Mouse (Mus musculus): ENCODE results near the gene Bnc2. TPM values are rescaled to one million over a fixed set of nuclear protein-coding genes. Genes with fewer than 3 reads are reported as not detected.

The Bnc2 gene
- polyA plus RNA-seq, 1 experiment from 2014 or later = 22.2 TPM

- H3K27me3 ChIP-seq (replicated peaks; ENCODE audit: low read depth, poor library complexity, severe bottlenecking) = no peaks in the 10 kb centered on the region
- no peaks in the 10 kb centered on the region for H3K36me3 ChIP-seq (replicated peaks)
- no peaks in the 10 kb centered on the region for H3K9me3 ChIP-seq
- H3K4me3 ChIP-seq = no peak overlapping the region
- WGBS = 95% methylated on average over 9 of the region's 9 CpGs
- H3K4me1 ChIP-seq = peaks cover 19% of the 10 kb centered on the region
- DNase-seq (ENCODE audit: low spot score) = no peak
- no peak overlapping the region for H3K27ac ChIP-seq (replicated peaks)
These were observed 241.8 kb downstream of the Bnc2 start for GRCm38 (mm10) chr4:84433324-84433723.

- peaks cover 19% of the 10 kb centered on the region for H3K4me1 ChIP-seq
- H3K36me3 ChIP-seq (replicated peaks) = no peaks in the 10 kb centered on the region
- H3K4me3 ChIP-seq = no peak overlapping the region
- H3K27ac ChIP-seq (replicated peaks) = no peak overlapping the region
- WGBS = 54% methylated on average over 6 of the region's 6 CpGs
- H3K9me3 ChIP-seq = no peaks in the 10 kb centered on the region
- no peaks in the 10 kb centered on the region for H3K27me3 ChIP-seq (replicated peaks; ENCODE audit: low read depth, poor library complexity, severe bottlenecking)
- DNase-seq (ENCODE audit: low spot score) = no peak
These were observed 243.2 kb downstream of the Bnc2 start for GRCm38 (mm10) chr4:84431677-84432515.

- DNase-seq (ENCODE audit: low spot score) = no peak
- H3K4me3 ChIP-seq = no peak overlapping the region
- H3K36me3 ChIP-seq (replicated peaks) = no peaks in the 10 kb centered on the region
- H3K27me3 ChIP-seq (replicated peaks; ENCODE audit: low read depth, poor library complexity, severe bottlenecking) = no peaks in the 10 kb centered on the region
- 86% methylated on average over 3 of the region's 3 CpGs for WGBS
- H3K9me3 ChIP-seq = no peaks in the 10 kb centered on the region
- peaks cover 19% of the 10 kb centered on the region for H3K4me1 ChIP-seq
- no peak overlapping the region for H3K27ac ChIP-seq (replicated peaks)
These were observed 247.1 kb downstream of the Bnc2 start for GRCm38 (mm10) chr4:84427955-84428354.

- Histone ChIP-seq H3K4me1 (peaks cover 25% of the 10 kb centered on the region), H3K9me3 (no peaks in the 10 kb centered on the region), H3K4me3 (no peak overlapping the region), H3K36me3 (replicated peaks) (no peaks in the 10 kb centered on the region), H3K27ac (replicated peaks) (no peak overlapping the region), H3K27me3 (replicated peaks; ENCODE audit: low read depth, poor library complexity, severe bottlenecking) (no peaks in the 10 kb centered on the region)
- no peak for DNase-seq (ENCODE audit: low spot score)
- WGBS = 86% methylated on average over 2 of the region's 2 CpGs
These were observed 263.6 kb downstream of the Bnc2 start for GRCm38 (mm10) chr4:84411431-84411830.

GRCm38 (mm10) chr4:84407328-84408028 is 267.6 kb downstream of the Bnc2 start:
- H3K36me3 ChIP-seq (replicated peaks) = no peaks in the 10 kb centered on the region
- peaks cover 33% of the 10 kb centered on the region for H3K4me1 ChIP-seq
- no peaks in the 10 kb centered on the region for H3K9me3 ChIP-seq
- no peak overlapping the region for H3K4me3 ChIP-seq
- 0 out of 2 replicates have a peak overlapping the region, but pooled peaks have one; percentile 1 for H3K27ac ChIP-seq (replicated peaks)
- no peaks in the 10 kb centered on the region for H3K27me3 ChIP-seq (replicated peaks; ENCODE audit: low read depth, poor library complexity, severe bottlenecking)
- DNase-seq (ENCODE audit: low spot score) = no peak
- WGBS = 58% methylated on average over 6 of the region's 6 CpGs

- H3K4me1 ChIP-seq = peaks cover 35% of the 10 kb centered on the region
- H3K36me3 ChIP-seq (replicated peaks) = no peaks in the 10 kb centered on the region
- no peak for DNase-seq (ENCODE audit: low spot score)
- no peaks in the 10 kb centered on the region for H3K27me3 ChIP-seq (replicated peaks; ENCODE audit: low read depth, poor library complexity, severe bottlenecking)
- no peak overlapping the region for H3K27ac ChIP-seq (replicated peaks)
- WGBS = 58% methylated on average over 9 of the region's 9 CpGs
- H3K9me3 ChIP-seq = no peaks in the 10 kb centered on the region
- no peak overlapping the region for H3K4me3 ChIP-seq
These were observed 271.5 kb downstream of the Bnc2 start for GRCm38 (mm10) chr4:84403356-84404145.

- H3K9me3 ChIP-seq = no peaks in the 10 kb centered on the region
- H3K4me1 ChIP-seq = peaks cover 5% of the 10 kb centered on the region
- H3K36me3 ChIP-seq (replicated peaks) = peaks cover 19% of the 10 kb centered on the region; the same call in 1 of the 2 replicates
- H3K4me3 ChIP-seq = no peak overlapping the region
- 92% methylated on average over 5 of the region's 5 CpGs for WGBS
- H3K27me3 ChIP-seq (replicated peaks; ENCODE audit: low read depth, poor library complexity, severe bottlenecking) = no peaks in the 10 kb centered on the region
- no peak for DNase-seq (ENCODE audit: low spot score)
- no peak overlapping the region for H3K27ac ChIP-seq (replicated peaks)
These were observed 286.1 kb downstream of the Bnc2 start for GRCm38 (mm10) chr4:84388991-84389390.

GRCm38 (mm10) chr4:84385156-84385555 is 289.9 kb downstream of the Bnc2 start:
- Histone ChIP-seq H3K4me3 (no peak overlapping the region), H3K36me3 (replicated peaks) (peaks cover 11% of the 10 kb centered on the region; the same call in 1 of the 2 replicates), H3K27ac (replicated peaks) (no peak overlapping the region), H3K4me1 (peaks cover under 1% of the 10 kb centered on the region; the same call in 1 of the 2 replicates), H3K9me3 (no peaks in the 10 kb centered on the region), H3K27me3 (replicated peaks; ENCODE audit: low read depth, poor library complexity, severe bottlenecking) (no peaks in the 10 kb centered on the region)
- WGBS = 75% methylated on average over 1 of the region's 1 CpGs
- no peak for DNase-seq (ENCODE audit: low spot score)

GRCm38 (mm10) chr4:84379289-84379688 is 295.8 kb downstream of the Bnc2 start:
- WGBS = 78% methylated on average over 6 of the region's 6 CpGs
- Histone ChIP-seq H3K4me3 (no peak overlapping the region), H3K4me1 (peaks cover 9% of the 10 kb centered on the region), H3K27me3 (replicated peaks; ENCODE audit: low read depth, poor library complexity, severe bottlenecking) (no peaks in the 10 kb centered on the region), H3K36me3 (replicated peaks) (no peaks in the 10 kb centered on the region), H3K27ac (replicated peaks) (no peak overlapping the region), H3K9me3 (no peaks in the 10 kb centered on the region)
- no peak for DNase-seq (ENCODE audit: low spot score)

- H3K4me1 ChIP-seq = peaks cover 9% of the 10 kb centered on the region
- 83% methylated on average over 5 of the region's 5 CpGs for WGBS
- H3K36me3 ChIP-seq (replicated peaks) = no peaks in the 10 kb centered on the region
These were observed 297.6 kb downstream of the Bnc2 start for GRCm38 (mm10) chr4:84377513-84377912.

GRCm38 (mm10) chr4:84362337-84362823 is 312.7 kb downstream of the Bnc2 start:
- H3K4me1 ChIP-seq = peaks cover 47% of the 10 kb centered on the region
- peak overlapping the region; percentile 62 for H3K27ac ChIP-seq (replicated peaks)
- no peaks in the 10 kb centered on the region for H3K27me3 ChIP-seq (replicated peaks; ENCODE audit: low read depth, poor library complexity, severe bottlenecking)
- no peaks in the 10 kb centered on the region for H3K36me3 ChIP-seq (replicated peaks)
- WGBS = 33% methylated on average over 8 of the region's 8 CpGs
- peak; percentile 76 for DNase-seq (ENCODE audit: low spot score)
- no peak overlapping the region for H3K4me3 ChIP-seq
- no peaks in the 10 kb centered on the region for H3K9me3 ChIP-seq

More at GRCm38 (mm10) chr4:84377513-84377912, 297.6 kb downstream of the Bnc2 start:
- no peaks in the 10 kb centered on the region for H3K9me3 ChIP-seq
- no peak overlapping the region for H3K4me3 ChIP-seq
- DNase-seq (ENCODE audit: low spot score) = no peak
- no peaks in the 10 kb centered on the region for H3K27me3 ChIP-seq (replicated peaks; ENCODE audit: low read depth, poor library complexity, severe bottlenecking)
- H3K27ac ChIP-seq (replicated peaks) = no peak overlapping the region

- H3K9me3 ChIP-seq = no peaks in the 10 kb centered on the region
- H3K4me3 ChIP-seq = no peak overlapping the region
- no peaks in the 10 kb centered on the region for H3K36me3 ChIP-seq (replicated peaks)
- peaks cover 57% of the 10 kb centered on the region for H3K4me1 ChIP-seq
- peak overlapping the region; percentile 59 for H3K27ac ChIP-seq (replicated peaks)
- 67% methylated on average over 5 of the region's 5 CpGs for WGBS
- H3K27me3 ChIP-seq (replicated peaks; ENCODE audit: low read depth, poor library complexity, severe bottlenecking) = no peaks in the 10 kb centered on the region
- DNase-seq (ENCODE audit: low spot score) = no peak
These were observed 313.9 kb downstream of the Bnc2 start for GRCm38 (mm10) chr4:84361165-84361564.
